Mouse (Mus musculus) liver, embryonic 14.5 days (tissue): ENCODE results near the gene Clic3. TPM values are rescaled to one million over a fixed set of nuclear protein-coding genes. Genes with fewer than 3 reads are reported as not detected.

ENCODE experiments used
- ATAC-seq: fragments of 200-750 bp; cut with Nextera tagmentation; 2 replicates; pipeline ENCODE4 v1.8.0; 2017; ENCODE audit warnings: moderate number of reproducible peaks, mild to moderate bottlenecking, moderate library complexity; ENCODE audit not compliant: insufficient read depth
- DNase-seq, 3 experiments: peaks; one replicate each; pipeline ENCODE4 v3.0.0-alpha.2; 2012 to 2013; ENCODE audit warnings: low read depth in 3 of 3, low spot score in 3 of 3
- H3K27ac ChIP-seq: fragments of 300-500 bp; sonication (generic); 2 replicates; pipeline ENCODE4 v1.5.1; 2014; ENCODE audit warnings: moderate library complexity, mild to moderate bottlenecking, control low read depth, inconsistent platforms
- H3K27me3 ChIP-seq: fragments of 300-500 bp; sonication (generic); 2 replicates; pipeline ENCODE4 v1.6.1; 2014; ENCODE audit warnings: mild to moderate bottlenecking, low read length, moderate library complexity; ENCODE audit not compliant: control insufficient read depth, insufficient read depth
- H3K36me3 ChIP-seq: fragments of 300-500 bp; sonication (generic); replicated peaks from 2 replicates; pipeline ENCODE4 v1.6.1; 2014; ENCODE audit warnings: low read depth; ENCODE audit not compliant: control insufficient read depth, insufficient read depth
- H3K4me1 ChIP-seq, 2 experiments: fragments of 200-500 bp in 1 of 2; fragments of 300-500 bp in 1 of 2; sonication (generic) in 1 of 2; replicated peaks; 2 replicates each; pipeline ENCODE4 v1.6.1; 2012 to 2014; ENCODE audit warnings: antibody characterized with exemption in 1 of 2, inconsistent platforms in 1 of 2, low read length in 1 of 2; ENCODE audit not compliant: control insufficient read depth in 2 of 2, insufficient read depth in 2 of 2
- H3K4me2 ChIP-seq: fragments of 300-500 bp; sonication (generic); 2 replicates; pipeline ENCODE4 v1.6.1; 2014; ENCODE audit warnings: low read depth, mild to moderate bottlenecking, control low read depth, moderate library complexity
- H3K4me3 ChIP-seq, 2 experiments: fragments of 200-500 bp in 1 of 2; fragments of 300-500 bp in 1 of 2; sonication (generic) in 1 of 2; 2 replicates each; pipeline ENCODE4 v1.5.1; 2012 to 2014; ENCODE audit warnings: low read depth in 2 of 2, low read length in 2 of 2, mild to moderate bottlenecking in 2 of 2, control low read depth in 1 of 2, inconsistent platforms in 1 of 2, moderate library complexity in 1 of 2; ENCODE audit not compliant: insufficient read depth in 1 of 2
- H3K9ac ChIP-seq: fragments of 300-500 bp; sonication (generic); replicated peaks from 2 replicates; pipeline ENCODE4 v1.6.1; 2014; ENCODE audit warnings: mild to moderate bottlenecking, control low read depth, moderate library complexity
- H3K9me3 ChIP-seq: fragments of 300-500 bp; sonication (generic); 2 replicates; pipeline ENCODE4 v1.6.1; 2016; ENCODE audit warnings: low read length, mixed read lengths; ENCODE audit not compliant: control insufficient read depth
- CTCF ChIP-seq: IDR thresholded peaks from 2 replicates; pipeline ENCODE4 v1.5.1; 2016; ENCODE audit warnings: antibody characterized with exemption, low read depth, control low read depth
- EP300 ChIP-seq: IDR thresholded peaks from 2 replicates; pipeline ENCODE4 v1.6.1; 2016; ENCODE audit warnings: antibody characterized with exemption, low read depth
- WGBS: fragments of 180-500 bp; shearing (Covaris S2); extraction: QIAGEN DNeasy Blood & Tissue Kit; methylation state at CpG from one replicate; pipeline ENCODE4 v1.1.7; 2014; ENCODE audit not compliant: insufficient replicate concordance; 5-methylcytosine and 5-hydroxymethylcytosine counted together
- polyA plus RNA-seq, 2 experiments: library from polyadenylated mRNA; depleted of rRNA in 1 of 2; stranded (reverse) in 1 of 2; unstranded in 1 of 2; fragments of >200 nt; fragmentation: Nextera tagmentation in 1 of 2; extraction: Ambion mirVana in 1 of 2; gene quantifications; 2 replicates each; pipeline versions ENCODE4 v1.2.1 to v1.2.3; 2012 to 2014

The Clic3 gene
- polyA plus RNA-seq, 2 experiments, result 0.08 to 0.27 TPM

DNA sequence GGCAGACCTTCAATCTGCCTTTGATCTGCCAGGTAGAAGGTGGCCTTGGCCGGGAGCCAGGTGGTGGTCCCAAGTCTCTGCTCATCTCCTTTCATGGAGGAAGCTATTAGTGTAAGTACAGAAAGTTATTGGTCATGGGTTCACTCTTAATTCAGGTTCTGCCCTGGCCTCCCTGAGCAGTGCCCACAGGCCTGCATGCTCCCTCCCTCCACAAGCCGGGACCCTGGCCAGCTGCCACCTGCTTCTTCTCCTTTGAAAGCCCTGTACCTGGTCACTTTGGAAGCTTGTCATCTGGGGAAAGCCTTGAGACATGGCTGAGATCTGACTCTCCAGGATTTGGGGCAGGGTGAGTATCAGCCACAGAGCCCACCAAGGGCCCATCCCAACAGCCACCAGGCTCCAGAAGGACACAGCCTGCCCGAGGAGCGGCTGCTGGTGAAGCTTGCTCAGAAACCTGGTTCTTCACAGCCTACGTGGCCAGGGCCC is 36.9 kb downstream of the Clic3 start, which contains the start of gene Lcn12:
Gene Lcn12, minus strand, starts transcription at position 436 of the 486 bp plus-strand sequence.
- Histone ChIP-seq H3K9me3 (no peaks in the 10 kb centered on the region), H3K4me3 (no peak within 1 kb of the TSS), H3K27ac (no peak within 1 kb of the TSS), H3K27me3 (no peaks in the 10 kb centered on the region), H3K4me1 (peaks cover 0 to 2% of the 10 kb centered on the region in 2 experiments; a peak in 1 of 4 replicates), H3K9ac (no peak within 1 kb of the TSS), H3K4me2 (no peak within 1 kb of the TSS), H3K36me3 (no peaks in the 10 kb centered on the region)
- ATAC-seq, result no peak
- WGBS, result 76% methylated on average over 5 of the region's 5 CpGs
- DNase-seq, result no peak
- no peak for TF ChIP-seq EP300

GRCm38 (mm10) chr2:25496462-25496861 is 39.8 kb downstream of the Clic3 start:
- WGBS, result 36% methylated on average over 4 of the region's 4 CpGs
- DNase-seq, result no peak

GRCm38 (mm10) chr2:25497846-25498575 is 41.4 kb downstream of the Clic3 start:
- DNase-seq (no peak), ATAC-seq (no peak)
- Histone ChIP-seq H3K4me3 (no peak overlapping the region), H3K4me1 (peaks cover 20 to 29% of the 10 kb centered on the region in 2 experiments), H3K27me3 (no peaks in the 10 kb centered on the region), H3K27ac (no peak overlapping the region), H3K9me3 (no peaks in the 10 kb centered on the region), H3K9ac (no peak overlapping the region), H3K36me3 (no peaks in the 10 kb centered on the region), H3K4me2 (no peak overlapping the region)
- 40% methylated on average over 6 of the region's 6 CpGs for WGBS
- no peak for TF ChIP-seq EP300

More at GRCm38 (mm10) chr2:25496462-25496861, 39.8 kb downstream of the Clic3 start:
- ATAC-seq, result no peak
- H3K27ac ChIP-seq, result no peak overlapping the region
- H3K9ac ChIP-seq, result no peak overlapping the region
- no peaks in the 10 kb centered on the region for H3K36me3 ChIP-seq
- H3K4me2 ChIP-seq, result no peak overlapping the region
- H3K4me1 ChIP-seq, result peaks cover 6 to 14% of the 10 kb centered on the region in 2 experiments
- H3K4me3 ChIP-seq, result no peak overlapping the region
- H3K27me3 ChIP-seq, result no peaks in the 10 kb centered on the region
- H3K9me3 ChIP-seq, result no peaks in the 10 kb centered on the region
- TF ChIP-seq CTCF (peak; percentile 61), EP300 (no peak)

GRCm38 (mm10) chr2:25498622-25499478 is 42.2 kb downstream of the Clic3 start:
- Histone ChIP-seq H3K36me3 (no peaks in the 10 kb centered on the region), H3K4me2 (no peak overlapping the region), H3K27ac (no peak overlapping the region), H3K9me3 (no peaks in the 10 kb centered on the region), H3K9ac (no peak overlapping the region), H3K4me3 (no peak overlapping the region), H3K27me3 (no peaks in the 10 kb centered on the region), H3K4me1 (peaks cover 25 to 37% of the 10 kb centered on the region in 2 experiments)
- TF ChIP-seq EP300, result no peak
- TF ChIP-seq CTCF, result no peak
- no peak for ATAC-seq
- 50% methylated on average over 15 of the region's 15 CpGs for WGBS
- no peak for DNase-seq
